Mouse (Mus musculus) adipose tissue, adult 10 weeks (tissue): ENCODE data around the gene Pold1. TPM values are rescaled to one million over a fixed set of nuclear protein-coding genes. Genes with fewer than 3 reads are reported as not detected.

Experiments
- polyA plus RNA-seq: library from polyadenylated mRNA; stranded (reverse); fragments of 350-450 nt; fragmentation: Illumina TruSeq; extraction: RNeasy Lipid Tissue Mini Kit (QIAGEN cat#74804); gene quantifications from one replicate; pipeline ENCODE4 v1.2.3, GENCODE M21; 2014; ENCODE audit warnings: low read depth, low replicate concordance

Gene Pold1
- 10.1 TPM for polyA plus RNA-seq

DNA sequence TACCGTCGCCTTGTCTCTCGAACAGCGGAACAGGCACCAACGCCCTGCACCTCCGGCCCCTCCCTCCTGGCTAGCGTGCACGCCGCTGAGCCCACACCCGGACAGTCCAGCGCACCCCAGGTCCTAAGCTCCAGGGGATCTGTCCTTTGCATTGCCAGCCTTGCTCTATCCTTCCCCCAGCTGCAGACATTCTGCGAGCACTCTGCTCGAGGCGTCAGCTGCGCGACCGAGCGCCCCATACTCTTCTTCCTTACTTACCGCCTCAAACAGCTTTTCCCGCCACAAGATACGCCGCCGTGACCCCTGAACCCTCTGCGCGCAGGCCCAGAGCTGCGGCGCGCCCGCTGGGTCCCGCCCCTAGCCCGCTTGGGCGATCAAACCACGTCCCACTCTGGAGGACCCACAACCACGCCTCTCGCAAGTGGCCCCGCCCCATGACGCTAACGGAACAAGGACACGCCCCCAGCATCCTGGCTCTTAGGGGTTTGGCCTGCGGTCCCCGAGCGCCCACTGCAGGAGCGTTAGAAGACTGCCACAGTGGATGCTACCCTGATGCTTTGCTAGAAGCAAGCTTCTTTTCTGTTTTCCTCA lies at the start of gene Pold1:
Gene Pold1, minus strand, starts transcription at position 353 of the 591 bp plus-strand sequence.

DNA sequence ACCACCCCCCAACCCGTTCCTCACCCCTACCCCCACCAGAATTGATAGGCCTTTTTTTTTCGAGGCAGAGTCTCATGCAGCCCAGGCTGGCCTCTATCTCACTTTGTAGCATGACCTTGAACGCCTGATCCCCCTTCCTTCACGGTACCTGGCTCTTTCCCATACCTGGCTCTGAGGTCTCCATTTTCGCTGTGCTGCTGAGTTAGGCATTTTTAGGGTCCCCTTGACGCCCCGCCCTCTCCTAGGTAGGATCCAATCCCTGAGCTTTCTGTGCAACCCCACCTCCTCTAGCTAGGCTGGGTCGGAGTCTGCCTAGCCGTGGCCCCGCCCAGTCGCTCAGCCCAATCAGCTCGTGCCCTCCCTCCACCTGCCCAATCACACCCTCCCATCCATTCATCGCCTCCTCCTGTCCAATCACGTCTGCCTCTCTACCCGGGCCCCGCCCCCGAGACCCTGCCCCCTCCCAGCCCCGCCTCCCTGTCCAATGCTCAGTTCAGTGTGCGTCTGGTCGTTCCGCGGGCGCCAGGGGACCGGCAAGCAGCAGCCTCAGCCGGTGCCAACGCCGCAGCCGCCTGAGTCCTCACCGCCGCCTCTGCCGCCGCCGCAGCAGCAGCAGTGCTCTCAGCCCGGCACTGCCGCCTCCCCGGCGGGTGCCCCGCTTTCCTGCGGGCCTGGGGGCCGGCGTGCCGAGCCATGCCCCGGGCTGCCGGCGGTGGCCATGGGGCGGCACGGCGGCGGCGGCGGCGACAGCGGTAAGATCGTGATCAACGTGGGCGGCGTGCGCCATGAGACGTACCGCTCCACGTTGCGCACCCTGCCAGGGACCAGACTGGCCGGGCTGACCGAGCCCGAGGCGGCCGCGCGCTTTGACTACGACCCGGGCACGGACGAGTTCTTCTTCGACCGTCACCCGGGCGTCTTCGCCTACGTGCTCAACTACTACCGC lies 42.0 kb upstream of the Pold1 start, which contains the start of gene Kcnc3:
Gene Kcnc3, plus strand, starts transcription at position 263 of the 946 bp plus-strand sequence.

DNA sequence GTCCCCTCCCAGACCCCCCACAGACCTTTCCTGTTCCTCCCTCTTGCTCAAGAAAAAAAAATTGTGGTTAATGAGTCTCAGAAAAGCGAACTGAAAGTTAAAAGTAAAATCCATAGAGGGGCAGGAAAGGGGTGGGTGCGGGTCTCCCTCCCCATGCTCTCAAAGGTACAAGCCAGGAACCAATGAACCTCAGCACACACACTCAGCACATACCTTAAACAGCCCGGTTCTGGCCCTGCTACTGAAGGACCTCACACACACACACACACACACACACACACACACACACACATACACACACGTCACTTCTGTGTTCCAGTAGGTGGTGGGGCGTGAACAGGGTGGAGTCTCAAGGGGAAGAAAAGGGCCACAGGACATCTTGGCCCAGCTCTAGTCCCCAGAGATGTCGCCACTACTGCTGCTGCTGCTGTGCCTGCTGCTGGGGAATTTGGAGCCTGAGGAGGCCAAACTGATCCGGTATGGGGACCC lies 23.6 kb upstream of the Pold1 start, which contains the start of gene Napsa:
Gene Napsa, plus strand, starts transcription at position 168 of the 489 bp plus-strand sequence.

DNA sequence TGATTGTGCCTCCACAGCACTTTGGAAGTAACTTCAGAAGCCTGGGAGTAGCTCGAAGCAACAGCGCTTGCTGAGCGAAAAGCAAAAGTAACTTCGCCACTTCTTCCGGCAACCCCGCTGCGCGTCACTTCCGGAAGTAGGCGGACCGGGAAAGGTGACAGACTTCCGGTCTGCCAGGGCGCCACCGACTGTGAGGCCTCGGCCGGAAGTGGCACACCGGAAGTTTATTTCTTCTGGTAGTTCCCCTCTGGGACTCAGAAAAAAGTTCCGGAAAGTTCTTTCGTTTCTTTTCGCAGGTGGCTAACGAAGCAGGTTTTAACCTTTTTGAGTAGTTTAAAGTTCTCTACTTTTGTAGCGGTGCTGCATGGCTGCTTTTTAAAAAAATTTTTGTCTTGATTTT lies 5.2 kb upstream of the Pold1 start, which contains the start of gene Nr1h2:
Gene Nr1h2, minus strand, starts transcription at position 126 of the 400 bp plus-strand sequence.

DNA sequence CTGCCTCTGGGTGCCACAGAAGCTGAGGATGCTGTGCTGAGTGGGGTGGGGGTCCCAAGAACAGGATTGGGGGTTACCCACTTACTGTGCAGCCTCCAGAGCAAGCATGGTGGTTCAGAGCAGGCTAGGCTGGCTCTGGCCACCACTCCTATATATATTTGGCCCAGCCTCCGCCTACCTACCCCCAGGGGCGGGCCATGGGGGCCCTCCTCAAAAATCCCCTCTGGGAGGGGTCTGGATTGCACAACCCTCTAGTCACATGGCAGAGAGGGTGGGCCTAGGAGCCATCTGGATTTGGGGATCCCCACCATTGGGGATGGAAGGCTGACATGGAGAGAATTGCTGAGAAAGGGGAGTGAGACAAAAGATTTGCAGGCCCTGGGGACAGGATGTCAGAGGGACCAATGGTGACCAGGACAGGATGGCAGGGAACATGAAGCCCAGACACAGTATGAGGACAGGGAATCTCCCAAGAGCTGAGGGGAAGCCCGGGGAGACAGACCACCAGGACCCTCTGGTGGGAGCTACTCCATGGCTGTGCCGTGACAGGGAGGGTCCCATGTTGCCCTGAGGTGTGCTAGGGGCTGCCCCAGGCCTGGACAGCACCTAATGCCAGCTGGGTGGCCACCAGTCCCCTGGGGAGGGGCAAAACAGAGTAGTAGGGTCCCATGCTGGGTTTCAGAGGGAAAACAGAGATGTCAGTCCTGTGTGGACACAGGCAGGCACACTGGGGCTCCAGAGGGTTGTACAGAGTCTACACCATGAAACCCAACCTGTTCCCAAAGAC lies 16.5 kb downstream of the Pold1 start, which contains the start of gene Spib:
Gene Spib, minus strand, starts transcription at position 126 of the 787 bp plus-strand sequence.

DNA sequence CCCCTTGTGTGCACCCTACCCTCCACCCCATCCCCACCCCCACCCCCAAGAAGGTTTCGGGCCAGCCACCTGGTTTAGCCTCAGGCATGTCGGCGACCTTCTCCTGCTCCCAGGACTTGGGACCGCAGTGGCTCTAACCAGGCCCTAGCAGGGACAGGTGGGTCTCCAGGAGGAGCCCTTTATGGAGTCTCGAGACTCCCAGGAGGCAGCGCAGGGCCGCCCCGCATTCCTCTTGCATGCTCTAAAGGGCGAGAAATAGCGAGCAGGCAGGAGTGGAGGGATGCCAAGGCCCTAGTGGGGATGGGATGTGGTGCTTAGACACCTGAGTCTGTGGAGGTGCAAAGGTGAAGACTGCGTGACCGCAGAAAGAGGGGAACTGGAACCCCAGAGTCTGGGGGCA lies 24.1 kb downstream of the Pold1 start, which contains the start of gene Mybpc2:
Gene Mybpc2, minus strand, starts transcription at position 155 of the 400 bp plus-strand sequence.

DNA sequence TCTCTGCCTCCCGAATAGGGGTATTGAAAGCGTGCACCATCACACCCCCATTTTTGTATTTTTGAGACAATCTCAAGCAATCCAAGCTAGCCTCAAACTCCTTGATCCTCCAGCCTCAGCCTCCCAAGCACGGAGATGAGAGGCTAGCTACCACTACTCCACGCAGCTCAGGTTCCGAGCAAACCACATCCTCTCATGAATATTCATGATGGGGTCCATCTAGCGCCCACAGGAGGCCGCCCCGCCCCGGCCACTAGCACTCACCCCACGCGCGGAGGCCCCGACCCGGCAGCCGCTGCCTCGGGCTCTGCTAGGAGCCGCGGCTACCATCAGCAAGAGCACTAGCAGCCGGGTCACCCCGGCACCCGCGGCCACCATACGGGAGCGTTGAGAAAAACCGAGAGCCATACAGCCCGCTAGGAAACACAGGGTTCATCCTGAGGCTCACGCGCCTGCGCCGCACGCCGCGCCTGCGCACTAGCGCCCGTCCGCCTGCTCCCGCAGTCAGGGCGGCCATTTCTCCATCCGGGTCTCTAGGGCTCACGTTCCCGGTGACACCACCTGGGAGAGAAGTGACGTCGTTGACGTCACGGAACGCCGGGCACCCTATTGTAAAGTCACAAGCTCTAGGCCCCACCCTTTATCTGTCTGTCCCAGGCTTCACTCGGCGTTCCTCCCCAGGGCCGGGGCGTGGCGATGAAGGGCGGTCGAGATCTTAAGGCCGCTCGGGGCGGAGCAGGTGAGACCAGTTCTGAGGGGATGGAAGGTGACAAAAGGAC lies 52.5 kb downstream of the Pold1 start, which contains the start of the genes Emc10 and Fam71e1:
Gene Emc10, minus strand, starts transcription at position 538 of the 779 bp plus-strand sequence.
Gene Fam71e1, plus strand, starts transcription at position 590 of the 779 bp plus-strand sequence.

Other genes starting within 250 kb of the Pold1 start
- gene Clec11a, start 241.9 kb downstream of the Pold1 start, polyA plus RNA-seq = 7.8 TPM
- 0.61 TPM for gene Shank1, start 238.6 kb downstream of the Pold1 start, polyA plus RNA-seq
- gene Syt3, start 164.7 kb downstream of the Pold1 start, polyA plus RNA-seq = 3.9 TPM
- gene 1700008O03Rik, start 163.0 kb downstream of the Pold1 start, polyA plus RNA-seq = 0.37 TPM
- gene Lrrc4b, start 119.8 kb downstream of the Pold1 start, polyA plus RNA-seq = 0.20 TPM
- not detected for gene Aspdh, start 83.5 kb downstream of the Pold1 start, polyA plus RNA-seq
- gene Josd2, start 80.9 kb downstream of the Pold1 start, polyA plus RNA-seq = 27.8 TPM
- 127 TPM for gene Emc10, start 52.3 kb downstream of the Pold1 start, polyA plus RNA-seq
- gene Fam71e1, start 52.3 kb downstream of the Pold1 start, polyA plus RNA-seq = 31.7 TPM
- 0.36 TPM for gene Mybpc2, start 24.2 kb downstream of the Pold1 start, polyA plus RNA-seq
- 0.62 TPM for gene Spib, start 16.8 kb downstream of the Pold1 start, polyA plus RNA-seq
- 91.4 TPM for gene Nr1h2, start 5.1 kb upstream of the Pold1 start, polyA plus RNA-seq
- 13.2 TPM for gene Napsa, start 23.5 kb upstream of the Pold1 start, polyA plus RNA-seq
- 17.2 TPM for gene Kcnc3, start 41.8 kb upstream of the Pold1 start, polyA plus RNA-seq
- gene Myh14, start 122.0 kb upstream of the Pold1 start, polyA plus RNA-seq = 9.1 TPM
- 5.2 TPM for gene Izumo2, start 159.9 kb upstream of the Pold1 start, polyA plus RNA-seq
- 29.0 TPM for gene Vrk3, start 199.6 kb upstream of the Pold1 start, polyA plus RNA-seq
- 0.26 TPM for gene Zfp473, start 202.2 kb upstream of the Pold1 start, polyA plus RNA-seq